In the genomic region with DNA sequence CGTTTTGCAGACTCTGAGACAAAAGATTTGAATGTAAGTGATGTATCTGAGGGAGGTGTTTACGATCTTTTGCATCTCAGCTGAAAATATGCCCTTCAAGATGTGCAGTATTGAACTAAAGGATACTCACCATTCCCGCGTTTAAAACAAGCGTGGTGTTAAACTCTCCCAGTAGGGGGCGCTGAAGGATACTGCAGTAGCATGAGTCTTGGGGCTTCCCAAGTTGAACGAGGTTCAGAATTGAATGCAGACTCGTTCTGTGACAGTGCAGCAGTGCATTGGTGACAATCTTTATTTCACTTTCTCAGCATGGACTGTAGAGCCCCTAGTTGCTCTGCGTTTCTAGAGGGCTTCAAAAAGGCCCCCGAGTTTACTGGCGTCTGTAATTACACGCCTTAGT, we compare ENCODE assay signal across 8 mouse cellular contexts. TPM values are rescaled to one million over a fixed set of nuclear protein-coding genes. Genes with fewer than 3 reads are reported as not detected.
DNase-seq lines count a peak whose midpoint lies in the region; ATAC-seq and TF ChIP-seq lines count a peak whose summit lies in the region.

No protein-coding gene starts in this region.

- intact Hi-C loops in heart, postnatal 36 days (cut with DNase I) = loop anchor here (10.0 kb wide), 2 partner anchors 530 to 1750 kb away; no protein-coding TSS in a partner anchor

- H3K27ac ChIP-seq in heart, embryonic 14.5 days (replicated peaks in 1 of 2; ENCODE audit: control insufficient read depth in 1 of 2, insufficient read depth in 1 of 2, low read depth in 2 of 2, low read length in 2 of 2) = no peak overlapping the region
- H3K27ac ChIP-seq in small intestine, adult 2 months (ENCODE audit: insufficient read depth, low read depth, low read length) = no peak overlapping the region

- no peaks in the 10 kb centered on the region for H3K9me3 ChIP-seq in heart, embryonic 14.5 days (ENCODE audit: control insufficient read depth, low read length)

- no peak for ATAC-seq in heart, embryonic 14.5 days (ENCODE audit: insufficient number of reproducible peaks, insufficient read depth, low FRiP score, low read depth)

- H3K36me3 ChIP-seq in heart, embryonic 14.5 days (ENCODE audit: control insufficient read depth, insufficient read depth, low read length) = no peaks in the 10 kb centered on the region
- no peaks in the 10 kb centered on the region for H3K36me3 ChIP-seq in small intestine, adult 2 months (ENCODE audit: control insufficient read depth, insufficient read depth, low read length)

- peak; percentile 29; the same call in 1 of the 2 replicates for TF ChIP-seq CTCF in small intestine, adult 2 months (IDR thresholded peaks at IDR 0.05; ENCODE audit: extremely low read depth, insufficient read length, insufficient replicate concordance, low read depth, low read length)

- TF ChIP-seq POLR2A in small intestine, adult 2 months (IDR thresholded peaks at IDR 0.05; ENCODE audit: low read depth, low read length) = no peak

- no peaks in the 10 kb centered on the region for H3K27me3 ChIP-seq in heart, embryonic 14.5 days (ENCODE audit: control insufficient read depth, insufficient read depth, low read length)
- no peaks in the 10 kb centered on the region for H3K27me3 ChIP-seq in small intestine, adult 2 months (ENCODE audit: control insufficient read depth, insufficient read depth, low read length)

- no peaks in the 10 kb centered on the region for H3K4me1 ChIP-seq in heart, embryonic 14.5 days (ENCODE audit: control insufficient read depth in 2 of 2, insufficient read depth in 2 of 2, low read length in 2 of 2)
- H3K4me1 ChIP-seq in small intestine, adult 2 months (ENCODE audit: control insufficient read depth, insufficient read depth, insufficient read length, low read length) = no peaks in the 10 kb centered on the region

- no peak overlapping the region for H3K4me3 ChIP-seq in heart, embryonic 14.5 days (ENCODE audit: control insufficient read depth in 1 of 2, insufficient read depth in 1 of 2, low read depth in 1 of 2, low read length in 2 of 2)
- no peak overlapping the region for H3K4me3 ChIP-seq in small intestine, adult 2 months (ENCODE audit: low read depth, low read length)

- no peak for DNase-seq in heart, adult 9 months (ENCODE audit: low spot score in 2 of 2)
- DNase-seq in NIH3T3 (ENCODE audit: low read depth) = peak; percentile 61
- DNase-seq in cerebellum, postnatal 14 days = peak; percentile 82 to 89
- peak; percentile 13 to 34 for DNase-seq in heart, postnatal 36 days
- DNase-seq in layer of hippocampus, adult 9-11 months = peak; percentile 36
- DNase-seq in lung, postnatal 36 days = peak; percentile 57

- H3K4me2 ChIP-seq in heart, embryonic 14.5 days (ENCODE audit: low read length) = peak overlapping the region; percentile 23; the same call in 1 of the 2 replicates

- H3K9ac ChIP-seq in heart, embryonic 14.5 days (ENCODE audit: low read length) = no peak overlapping the region

- 13% methylated on average over 12 of the region's 12 CpGs for WGBS in heart, embryonic 14.5 days
- 17% methylated on average over 12 of the region's 12 CpGs for WGBS in small intestine, adult 2 months

RNA-seq across cellular contexts. Expression of gene Bod1l, which starts 40.4 kb away (rescaled TPM):
- 15.4 and 16.7 TPM in 2 replicates for polyA plus RNA-seq in heart, embryonic 14.5 days (2014; fragmentation: Nextera tagmentation; extraction: Ambion mirVana)
- total RNA-seq in heart, postnatal 36 days (2021) = 10 to 100 TPM; 19.2 to 19.6 TPM
- polyA plus RNA-seq in small intestine, adult 2 months (2012; rRNA removed) = 1.6 and 4.3 TPM in 2 replicates

Comparison
In these comparisons a context has a peak if more than half of its experiments do, and no peak if none do; other contexts are left out.
1. DNase-seq: peak in NIH3T3 (single experiment), cerebellum, postnatal 14 days (2 of 2), heart, postnatal 36 days (2 of 2), layer of hippocampus, adult 9-11 months (single experiment) and lung, postnatal 36 days (single experiment); none in heart, adult 9 months (0 of 2).